Mouse (Mus musculus) limb, embryonic 15.5 days (tissue): ENCODE results near the gene A330070K13Rik. TPM values are rescaled to one million over a fixed set of nuclear protein-coding genes. Genes with fewer than 3 reads are reported as not detected.

ENCODE experiments used
- ATAC-seq: fragments of 200-750 bp; cut with Nextera tagmentation; 2 replicates; pipeline ENCODE4 v1.8.0; 2017; ENCODE audit warnings: low read depth, moderate TSS enrichment; ENCODE audit not compliant: insufficient number of reproducible peaks, low FRiP score, low TSS enrichment
- H3K27ac ChIP-seq: fragments of 300-500 bp; sonication (generic); 2 replicates; pipeline ENCODE4 v1.5.1; 2015; ENCODE audit warnings: moderate library complexity, mild to moderate bottlenecking, inconsistent platforms
- H3K27me3 ChIP-seq: fragments of 300-500 bp; sonication (generic); 2 replicates; pipeline ENCODE4 v1.6.1; 2015; ENCODE audit warnings: inconsistent platforms
- H3K36me3 ChIP-seq: fragments of 300-500 bp; sonication (generic); 2 replicates; pipeline ENCODE4 v1.6.1; 2015; ENCODE audit warnings: inconsistent platforms
- H3K4me1 ChIP-seq: fragments of 300-500 bp; sonication (generic); 2 replicates; pipeline ENCODE4 v1.6.1; 2015; ENCODE audit warnings: inconsistent platforms
- H3K4me2 ChIP-seq: fragments of 300-500 bp; sonication (generic); 2 replicates; pipeline ENCODE4 v1.6.1; 2015; ENCODE audit warnings: mild to moderate bottlenecking, inconsistent platforms
- H3K4me3 ChIP-seq: fragments of 300-500 bp; sonication (generic); 2 replicates; pipeline ENCODE4 v1.5.1; 2015; ENCODE audit warnings: mild to moderate bottlenecking, inconsistent platforms
- H3K9ac ChIP-seq: fragments of 300-500 bp; sonication (generic); 2 replicates; pipeline ENCODE4 v1.6.1; 2015; ENCODE audit warnings: inconsistent platforms
- H3K9me3 ChIP-seq: fragments of 300-500 bp; sonication (generic); 2 replicates; pipeline ENCODE4 v1.6.1; 2016; ENCODE audit warnings: inconsistent platforms
- WGBS: fragments of 180-500 bp; shearing (Covaris S2); methylation state at CpG from one replicate; pipeline ENCODE4 v1.1.7; 2015; 5-methylcytosine and 5-hydroxymethylcytosine counted together
- polyA plus RNA-seq: library from polyadenylated mRNA; unstranded; fragments of >200 nt; fragmentation: Nextera tagmentation; extraction: Ambion mirVana; gene quantifications from 2 replicates; pipeline ENCODE4 v1.2.1, GENCODE M21; 2015

A330070K13Rik gene
- polyA plus RNA-seq, 1 experiment from 2014 or later, result not detected

DNA sequence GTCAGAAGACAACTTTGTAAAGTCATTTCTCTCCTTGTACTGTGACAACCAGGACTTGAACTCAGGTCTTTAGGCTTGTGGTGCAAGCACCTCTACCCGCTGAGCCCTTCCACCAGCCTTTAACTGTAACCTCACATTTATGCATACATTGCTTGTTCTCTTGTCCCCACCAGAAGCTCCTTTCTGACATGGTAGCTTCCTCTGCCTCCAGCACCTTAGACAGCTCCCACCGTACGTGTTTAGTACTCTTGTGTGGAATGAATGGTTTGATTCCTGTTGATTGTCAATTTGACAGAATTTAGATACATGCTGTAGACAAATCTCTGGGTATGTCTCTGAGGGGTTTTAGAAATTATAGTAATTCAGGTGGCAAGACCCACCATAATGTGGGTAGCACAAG is 20.7 kb downstream of the A330070K13Rik start:
- H3K4me3 ChIP-seq, result no peak overlapping the region
- H3K27ac ChIP-seq, result no peak overlapping the region
- H3K9me3 ChIP-seq, result no peaks in the 10 kb centered on the region
- H3K27me3 ChIP-seq, result no peaks in the 10 kb centered on the region
- no peaks in the 10 kb centered on the region for H3K4me1 ChIP-seq
- H3K36me3 ChIP-seq, result no peaks in the 10 kb centered on the region
- no peak for ATAC-seq
- no peak overlapping the region for H3K4me2 ChIP-seq
- WGBS, result 31% methylated on average over 3 of the region's 3 CpGs
- H3K9ac ChIP-seq, result no peak overlapping the region

DNA sequence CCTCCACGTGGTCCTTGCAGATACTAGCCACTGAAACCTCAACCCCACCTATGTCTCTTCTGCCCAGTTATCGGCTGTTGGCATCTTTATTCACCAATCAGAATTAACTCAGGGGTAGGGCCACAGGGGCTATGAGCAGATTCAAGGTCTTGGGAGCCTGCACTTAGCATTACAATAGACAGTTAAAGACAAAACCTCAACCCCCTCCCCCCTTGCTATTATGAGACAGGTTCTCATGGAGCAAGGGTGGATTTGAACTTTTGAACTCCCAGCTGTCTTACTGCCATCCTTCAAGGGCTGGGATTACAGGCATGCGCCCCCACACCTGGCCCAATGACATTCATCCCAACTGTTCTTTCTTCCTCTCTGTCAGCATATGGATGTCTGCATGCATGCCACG is 21.3 kb downstream of the A330070K13Rik start:
- no peak overlapping the region for H3K27ac ChIP-seq
- 68% methylated on average over 4 of the region's 4 CpGs for WGBS
- H3K4me3 ChIP-seq, result no peak overlapping the region
- no peaks in the 10 kb centered on the region for H3K27me3 ChIP-seq
- no peaks in the 10 kb centered on the region for H3K36me3 ChIP-seq
- no peaks in the 10 kb centered on the region for H3K4me1 ChIP-seq
- no peak overlapping the region for H3K9ac ChIP-seq
- H3K4me2 ChIP-seq, result no peak overlapping the region
- ATAC-seq, result no peak
- no peaks in the 10 kb centered on the region for H3K9me3 ChIP-seq

GRCm38 (mm10) chr5:130355223-130355622 is 29.2 kb downstream of the A330070K13Rik start:
- Histone ChIP-seq H3K4me3 (no peak overlapping the region), H3K9me3 (no peaks in the 10 kb centered on the region), H3K27ac (no peak overlapping the region), H3K36me3 (no peaks in the 10 kb centered on the region), H3K27me3 (no peaks in the 10 kb centered on the region), H3K4me1 (no peaks in the 10 kb centered on the region), H3K4me2 (no peak overlapping the region), H3K9ac (no peak overlapping the region)
- WGBS, result 52% methylated on average over 7 of the region's 7 CpGs
- no peak for ATAC-seq

DNA sequence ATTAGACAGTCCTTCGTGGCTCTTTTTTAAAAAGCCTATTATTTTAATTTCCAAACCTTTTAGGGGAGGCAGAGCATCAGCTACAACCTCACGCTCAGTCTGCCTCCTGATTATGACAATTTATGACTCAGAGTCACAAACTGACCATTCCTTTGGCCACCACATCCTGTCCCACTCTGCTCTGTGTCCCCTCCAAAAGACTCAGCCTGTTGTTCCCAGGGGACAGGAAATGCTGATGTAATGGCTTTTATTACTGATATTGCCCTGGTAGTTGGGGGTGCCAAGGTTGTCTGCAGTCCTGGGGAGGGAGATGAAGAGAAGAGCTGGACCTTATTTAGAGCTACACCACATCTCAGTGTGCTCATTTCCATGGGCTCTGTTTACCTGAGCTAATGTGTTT is 38.6 kb downstream of the A330070K13Rik start:
- ATAC-seq, result no peak
- H3K4me2 ChIP-seq, result no peak overlapping the region
- no peak overlapping the region for H3K27ac ChIP-seq
- no peak overlapping the region for H3K4me3 ChIP-seq
- H3K9ac ChIP-seq, result no peak overlapping the region
- H3K27me3 ChIP-seq, result no peaks in the 10 kb centered on the region
- WGBS, result 83% methylated on average over 2 of the region's 2 CpGs
- H3K9me3 ChIP-seq, result no peaks in the 10 kb centered on the region
- no peaks in the 10 kb centered on the region for H3K4me1 ChIP-seq
- peaks cover 24% of the 10 kb centered on the region for H3K36me3 ChIP-seq

DNA sequence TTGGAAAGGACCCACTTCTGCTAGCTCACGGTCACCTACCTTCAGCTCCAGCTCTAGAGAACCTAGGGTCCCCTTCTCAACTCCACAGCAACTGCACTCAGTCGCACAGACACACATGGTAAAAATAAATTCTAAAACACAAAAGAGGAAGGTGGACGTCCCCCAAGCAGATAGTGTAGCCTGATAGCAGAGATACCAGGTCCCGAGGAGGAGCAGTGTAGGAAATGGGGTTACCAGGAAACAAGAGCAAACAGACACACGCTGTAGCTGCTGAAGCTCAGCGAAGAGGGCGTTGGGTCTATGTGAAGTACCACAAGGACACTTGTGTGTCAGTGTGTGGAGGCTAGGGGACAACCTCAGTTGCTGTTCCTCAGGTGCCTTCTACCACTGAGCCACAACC is 39.4 kb downstream of the A330070K13Rik start:
- Histone ChIP-seq H3K9ac (no peak overlapping the region), H3K9me3 (no peaks in the 10 kb centered on the region), H3K4me2 (no peak overlapping the region), H3K4me3 (no peak overlapping the region), H3K36me3 (peaks cover 32% of the 10 kb centered on the region), H3K27me3 (no peaks in the 10 kb centered on the region), H3K4me1 (no peaks in the 10 kb centered on the region), H3K27ac (no peak overlapping the region)
- ATAC-seq, result no peak
- 90% methylated on average over 7 of the region's 7 CpGs for WGBS

DNA sequence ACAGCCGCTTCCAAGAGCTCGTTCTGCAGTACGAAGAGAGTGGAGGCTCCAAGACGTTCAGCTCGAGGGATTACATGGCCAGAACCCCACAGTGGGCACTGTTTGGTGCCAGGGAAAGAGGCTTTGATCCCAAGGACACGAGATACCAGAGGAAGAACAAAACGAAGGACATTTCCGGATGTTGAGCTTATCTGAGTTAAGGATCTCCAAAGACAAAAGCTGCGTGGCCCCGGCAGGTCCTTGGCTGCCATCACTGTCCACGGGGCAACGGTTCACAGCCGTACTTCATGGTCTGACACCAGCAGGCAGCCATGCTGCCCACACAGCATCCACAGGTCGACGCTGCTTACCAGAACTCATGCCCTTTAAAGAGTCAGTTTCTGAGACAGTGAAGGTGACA is 43.8 kb downstream of the A330070K13Rik start:
- Histone ChIP-seq H3K27ac (no peak overlapping the region), H3K4me3 (no peak overlapping the region), H3K36me3 (peaks cover 55% of the 10 kb centered on the region), H3K9ac (no peak overlapping the region), H3K27me3 (no peaks in the 10 kb centered on the region), H3K4me1 (no peaks in the 10 kb centered on the region), H3K9me3 (no peaks in the 10 kb centered on the region), H3K4me2 (no peak overlapping the region)
- WGBS, result 89% methylated on average over 15 of the region's 15 CpGs
- no peak for ATAC-seq

DNA sequence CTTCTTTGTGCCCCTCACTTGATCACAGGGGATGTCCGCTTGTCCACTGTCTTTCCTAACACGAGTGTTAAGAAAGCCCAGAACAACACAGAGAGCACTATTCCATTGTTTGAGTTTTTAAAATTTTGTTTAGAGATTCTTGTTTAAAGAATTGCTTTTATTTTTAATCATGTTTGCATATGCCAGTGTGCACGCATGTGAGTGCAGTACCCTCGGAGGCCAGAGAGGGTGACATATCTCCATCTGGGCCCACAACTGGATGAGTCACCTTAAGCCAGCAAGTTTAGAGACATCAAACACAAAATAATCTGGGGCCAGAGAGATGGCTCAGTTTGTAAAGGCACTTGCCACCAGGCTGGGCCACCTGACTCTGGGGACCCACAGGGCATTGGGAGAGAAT is 49.0 kb downstream of the A330070K13Rik start:
- Histone ChIP-seq H3K36me3 (peaks cover 35% of the 10 kb centered on the region), H3K4me1 (no peaks in the 10 kb centered on the region), H3K27ac (no peak overlapping the region), H3K4me3 (no peak overlapping the region), H3K4me2 (no peak overlapping the region), H3K9me3 (no peaks in the 10 kb centered on the region), H3K9ac (no peak overlapping the region), H3K27me3 (no peaks in the 10 kb centered on the region)
- no peak for ATAC-seq
- WGBS, result 98% methylated on average over 4 of the region's 4 CpGs

DNA sequence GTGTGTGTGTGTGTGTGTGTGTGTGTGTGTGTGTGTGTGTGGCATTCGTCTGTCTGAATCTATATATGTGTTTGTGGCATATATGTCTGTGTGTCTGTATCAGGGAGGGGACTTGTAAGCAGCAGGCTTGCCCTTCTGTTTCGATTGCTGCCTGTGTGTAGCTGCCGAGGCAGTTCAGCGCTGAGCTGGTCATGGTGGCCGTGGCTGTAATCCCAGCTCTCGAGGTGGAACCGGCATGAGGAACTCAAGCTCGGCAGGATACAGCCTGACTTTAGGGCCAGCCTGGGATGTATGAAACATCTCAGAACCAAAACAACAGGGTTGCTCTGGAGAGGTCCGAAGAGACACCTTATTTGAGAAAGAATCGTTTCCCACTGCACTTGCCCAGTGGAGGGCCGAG is 50.5 kb downstream of the A330070K13Rik start:
- no peak for ATAC-seq
- 94% methylated on average over 11 of the region's 11 CpGs for WGBS
- H3K27ac ChIP-seq, result no peak overlapping the region
- H3K4me1 ChIP-seq, result no peaks in the 10 kb centered on the region
- H3K9me3 ChIP-seq, result no peaks in the 10 kb centered on the region
- H3K9ac ChIP-seq, result no peak overlapping the region
- H3K36me3 ChIP-seq, result peaks cover 23% of the 10 kb centered on the region
- H3K4me3 ChIP-seq, result no peak overlapping the region
- H3K27me3 ChIP-seq, result no peaks in the 10 kb centered on the region
- no peak overlapping the region for H3K4me2 ChIP-seq

GRCm38 (mm10) chr5:130333566-130333965 is 50.9 kb downstream of the A330070K13Rik start:
- no peak overlapping the region for H3K4me3 ChIP-seq
- no peak for ATAC-seq
- H3K36me3 ChIP-seq, result peaks cover 23% of the 10 kb centered on the region
- no peaks in the 10 kb centered on the region for H3K9me3 ChIP-seq
- H3K4me1 ChIP-seq, result no peaks in the 10 kb centered on the region
- no peak overlapping the region for H3K4me2 ChIP-seq
- H3K9ac ChIP-seq, result no peak overlapping the region
- H3K27ac ChIP-seq, result no peak overlapping the region
- 94% methylated on average over 7 of the region's 7 CpGs for WGBS
- H3K27me3 ChIP-seq, result no peaks in the 10 kb centered on the region

GRCm38 (mm10) chr5:130331206-130331605 is 53.2 kb downstream of the A330070K13Rik start:
- no peak for ATAC-seq
- no peak overlapping the region for H3K4me3 ChIP-seq
- H3K36me3 ChIP-seq, result peaks cover 10% of the 10 kb centered on the region
- H3K27ac ChIP-seq, result no peak overlapping the region
- H3K9ac ChIP-seq, result no peak overlapping the region
- H3K27me3 ChIP-seq, result no peaks in the 10 kb centered on the region
- H3K4me1 ChIP-seq, result peaks cover 2% of the 10 kb centered on the region; the same call in 1 of the 2 replicates
- no peak overlapping the region for H3K4me2 ChIP-seq
- H3K9me3 ChIP-seq, result no peaks in the 10 kb centered on the region
- WGBS, result 64% methylated on average over 4 of the region's 4 CpGs

DNA sequence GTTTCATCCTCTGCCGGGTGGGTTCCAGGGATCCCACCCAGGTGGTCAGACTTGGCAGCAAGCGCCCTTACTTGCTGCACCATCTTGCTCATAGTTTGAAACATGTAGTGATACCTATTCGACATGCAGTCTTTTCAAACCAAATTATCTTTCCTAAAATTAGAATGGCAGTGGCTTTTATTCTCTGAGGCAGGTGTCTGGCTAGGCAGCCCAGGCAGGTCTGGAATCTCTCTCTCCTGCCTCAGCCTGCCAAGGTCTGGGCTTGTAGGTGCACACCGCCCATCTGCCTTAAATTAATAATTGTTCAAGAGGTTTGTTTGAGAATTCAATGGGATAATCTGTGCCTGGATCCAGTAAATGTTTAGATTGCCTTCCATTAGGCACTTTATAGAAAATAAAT is 53.6 kb downstream of the A330070K13Rik start:
- no peak for ATAC-seq
- H3K27me3 ChIP-seq, result no peaks in the 10 kb centered on the region
- H3K9ac ChIP-seq, result no peak overlapping the region
- H3K9me3 ChIP-seq, result no peaks in the 10 kb centered on the region
- H3K4me2 ChIP-seq, result no peak overlapping the region
- H3K36me3 ChIP-seq, result peaks cover 11% of the 10 kb centered on the region
- peaks cover 2% of the 10 kb centered on the region; the same call in 1 of the 2 replicates for H3K4me1 ChIP-seq
- no peak overlapping the region for H3K27ac ChIP-seq
- 86% methylated on average over 4 of the region's 4 CpGs for WGBS
- H3K4me3 ChIP-seq, result no peak overlapping the region

- Histone ChIP-seq H3K4me2 (no peak overlapping the region), H3K4me3 (no peak overlapping the region), H3K4me1 (peaks cover 2% of the 10 kb centered on the region; the same call in 1 of the 2 replicates), H3K9ac (no peak overlapping the region), H3K9me3 (no peaks in the 10 kb centered on the region), H3K27ac (no peak overlapping the region), H3K27me3 (no peaks in the 10 kb centered on the region), H3K36me3 (peaks cover 10% of the 10 kb centered on the region; the same call in 1 of the 2 replicates)
- no peak for ATAC-seq
- 79% methylated on average over 2 of the region's 2 CpGs for WGBS
These were observed 54.5 kb downstream of the A330070K13Rik start for GRCm38 (mm10) chr5:130329889-130330288.
